Mouse (Mus musculus): ENCODE measurements around the gene Polr2g. TPM values are rescaled to one million over a fixed set of nuclear protein-coding genes. Genes with fewer than 3 reads are reported as not detected.
"Not testable (repeated sequence)": the region's sequence is repeated elsewhere in the genome, so short reads cannot be mapped to it uniquely, and the experiment has no call there.

The Polr2g gene
- polyA plus RNA-seq, 1 experiment from 2014 or later, result 168 TPM

DNA sequence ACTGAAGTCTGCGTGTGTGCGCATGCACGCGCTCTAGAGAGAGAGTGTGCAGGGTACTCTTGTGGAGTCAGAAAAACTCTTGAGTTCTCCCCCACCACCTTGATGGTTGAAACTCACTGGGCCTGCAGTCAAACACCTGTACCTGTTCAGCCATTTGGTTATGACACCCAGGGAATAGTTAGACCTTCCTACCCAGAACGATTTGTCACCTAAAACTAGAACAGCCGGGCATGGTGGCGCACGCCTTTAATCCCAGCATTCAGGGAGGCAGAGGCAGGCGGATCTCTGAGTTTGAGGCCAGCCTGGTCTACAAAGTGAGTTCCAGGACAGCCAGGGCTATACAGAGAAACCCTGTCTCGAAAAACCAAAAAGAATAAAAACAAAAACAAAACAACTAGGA, 38.0 kb upstream of the Polr2g start:
- not testable (repeated sequence) for H3K9me3 ChIP-seq (ENCODE audit: low read length); H3K9ac ChIP-seq (replicated peaks; ENCODE audit: low read length); H3K27me3 ChIP-seq (ENCODE audit: insufficient read depth, low read length); ATAC-seq (ENCODE audit: low FRiP score, low TSS enrichment); H3K4me2 ChIP-seq (replicated peaks; ENCODE audit: low read depth, low read length); H3K27ac ChIP-seq (ENCODE audit: low read length); H3K4me3 ChIP-seq (ENCODE audit: low read length)
- Histone ChIP-seq H3K4me1 (ENCODE audit: insufficient read depth, low read length) (peaks cover 32% of the 10 kb centered on the region), H3K36me3 (ENCODE audit: insufficient read depth, low read length) (peaks cover 45% of the 10 kb centered on the region)
- 97% methylated on average over 10 of the region's 10 CpGs for WGBS

DNA sequence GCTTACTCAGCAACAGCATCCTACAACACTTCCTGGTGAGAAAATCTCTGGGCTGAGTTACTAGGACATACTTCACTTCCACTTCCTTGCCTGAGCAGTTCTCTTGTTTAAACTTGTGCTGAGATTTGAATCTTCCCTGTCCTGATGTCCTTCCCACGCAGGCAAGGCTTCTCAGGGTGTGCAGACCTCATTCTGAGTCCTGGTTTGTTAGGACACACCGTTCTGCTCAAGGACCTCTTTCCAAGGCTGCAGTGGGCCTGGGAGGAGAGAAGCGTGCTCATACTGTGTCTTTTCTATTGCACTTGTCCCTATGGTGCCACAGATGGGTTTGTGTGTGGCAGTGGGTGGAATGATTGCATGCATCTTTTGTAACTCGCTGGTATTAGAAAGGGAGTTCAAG, 34.6 kb upstream of the Polr2g start:
- Histone ChIP-seq H3K27me3 (ENCODE audit: insufficient read depth, low read length) (no peaks in the 10 kb centered on the region), H3K9ac (replicated peaks; ENCODE audit: low read length) (no peak overlapping the region), H3K4me3 (ENCODE audit: low read length) (no peak overlapping the region), H3K9me3 (ENCODE audit: low read length) (no peaks in the 10 kb centered on the region), H3K36me3 (ENCODE audit: insufficient read depth, low read length) (peaks cover 77% of the 10 kb centered on the region), H3K4me2 (replicated peaks; ENCODE audit: low read depth, low read length) (no peak overlapping the region), H3K4me1 (ENCODE audit: insufficient read depth, low read length) (peaks cover under 1% of the 10 kb centered on the region), H3K27ac (ENCODE audit: low read length) (no peak overlapping the region)
- ATAC-seq (ENCODE audit: low FRiP score, low TSS enrichment), result no peak
- 88% methylated on average over 4 of the region's 4 CpGs for WGBS

DNA sequence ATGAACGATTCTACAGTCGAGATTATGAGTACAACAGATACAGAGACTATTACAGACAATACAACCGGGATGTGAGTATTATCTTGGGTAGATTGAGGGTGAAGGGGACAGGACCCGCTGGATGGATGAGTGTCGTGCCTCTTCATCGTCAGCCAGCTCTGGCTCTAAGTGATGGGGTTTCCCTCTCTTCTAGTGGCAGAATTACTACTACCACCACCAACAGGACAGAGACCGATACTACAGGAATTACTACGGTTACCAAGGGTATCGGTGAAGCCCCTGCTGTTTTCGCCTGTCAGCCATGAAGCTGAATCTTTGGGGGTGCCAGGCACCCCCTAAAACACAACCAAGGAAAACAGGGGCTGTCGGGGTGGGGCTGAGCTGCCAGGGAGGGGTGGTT, 32.9 kb upstream of the Polr2g start:
- no peak overlapping the region for H3K4me2 ChIP-seq (replicated peaks; ENCODE audit: low read depth, low read length)
- ATAC-seq (ENCODE audit: low FRiP score, low TSS enrichment), result no peak

DNA sequence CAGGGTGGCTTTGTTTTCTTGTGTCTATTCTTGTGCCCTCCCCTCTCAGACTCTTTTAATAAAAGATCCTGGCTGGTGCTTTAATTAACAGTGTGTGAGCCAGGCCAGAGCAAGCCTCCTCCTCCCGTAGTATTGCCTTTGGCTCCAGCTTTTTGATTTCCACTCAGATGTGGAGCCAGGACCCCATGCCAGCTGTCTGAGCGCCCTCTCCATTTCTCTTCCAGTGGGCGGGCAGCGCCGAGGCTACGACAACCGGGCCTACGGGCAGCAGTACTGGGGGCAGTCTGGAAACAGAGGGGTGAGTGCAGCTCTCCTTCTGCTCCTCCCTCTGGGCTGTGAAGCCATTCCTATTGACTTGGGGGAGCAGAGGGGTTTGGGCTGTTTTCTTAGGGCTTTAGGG, 32.3 kb upstream of the Polr2g start:
- no peak for ATAC-seq (ENCODE audit: low FRiP score, low TSS enrichment)
- Histone ChIP-seq H3K27ac (ENCODE audit: low read length) (no peak overlapping the region), H3K4me1 (ENCODE audit: insufficient read depth, low read length) (no peaks in the 10 kb centered on the region), H3K9ac (replicated peaks; ENCODE audit: low read length) (no peak overlapping the region), H3K9me3 (ENCODE audit: low read length) (no peaks in the 10 kb centered on the region), H3K36me3 (ENCODE audit: insufficient read depth, low read length) (peaks cover 92% of the 10 kb centered on the region), H3K4me3 (ENCODE audit: low read length) (no peak overlapping the region), H3K27me3 (ENCODE audit: insufficient read depth, low read length) (no peaks in the 10 kb centered on the region), H3K4me2 (replicated peaks; ENCODE audit: low read depth, low read length) (no peak overlapping the region)
- 93% methylated on average over 8 of the region's 8 CpGs for WGBS

More for the DNA sequence above, 32.9 kb upstream of the Polr2g start:
- Histone ChIP-seq H3K27ac (ENCODE audit: low read length) (no peak overlapping the region), H3K27me3 (ENCODE audit: insufficient read depth, low read length) (no peaks in the 10 kb centered on the region), H3K9ac (replicated peaks; ENCODE audit: low read length) (no peak overlapping the region), H3K4me1 (ENCODE audit: insufficient read depth, low read length) (no peaks in the 10 kb centered on the region), H3K36me3 (ENCODE audit: insufficient read depth, low read length) (peaks cover 91% of the 10 kb centered on the region), H3K4me3 (ENCODE audit: low read length) (no peak overlapping the region), H3K9me3 (ENCODE audit: low read length) (no peaks in the 10 kb centered on the region)
- WGBS, result 86% methylated on average over 11 of the region's 11 CpGs

DNA sequence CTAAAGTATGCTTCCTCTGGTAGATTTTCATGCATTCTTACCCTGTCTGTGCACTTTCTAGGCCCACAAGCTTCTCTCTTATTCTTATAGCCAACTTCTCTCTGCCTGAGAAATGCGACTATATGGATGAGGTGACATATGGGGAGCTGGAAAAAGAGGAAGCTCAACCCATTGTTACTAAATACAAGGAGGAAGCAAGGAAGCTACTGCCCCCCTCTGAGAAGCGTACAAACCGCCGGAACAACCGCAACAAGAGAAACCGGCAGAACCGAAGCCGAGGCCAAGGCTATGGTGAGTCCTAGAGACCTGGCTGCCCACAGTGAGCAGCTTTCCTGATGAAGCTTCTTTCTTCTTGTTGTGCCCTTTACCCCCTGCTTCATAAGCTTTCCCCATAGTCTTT, 31.3 kb upstream of the Polr2g start, which contains the start of gene AC129217.1:
TSS of gene AC129217.1 (plus strand) at position 114 of the 400 bp plus-strand sequence.
- Histone ChIP-seq H3K36me3 (ENCODE audit: insufficient read depth, low read length) (peaks cover 91% of the 10 kb centered on the region), H3K4me1 (ENCODE audit: insufficient read depth, low read length) (no peaks in the 10 kb centered on the region), H3K4me3 (ENCODE audit: low read length) (no peak within 1 kb of the TSS), H3K27me3 (ENCODE audit: insufficient read depth, low read length) (no peaks in the 10 kb centered on the region), H3K9me3 (ENCODE audit: low read length) (no peaks in the 10 kb centered on the region), H3K27ac (ENCODE audit: low read length) (no peak within 1 kb of the TSS), H3K4me2 (replicated peaks; ENCODE audit: low read depth, low read length) (no peak within 1 kb of the TSS), H3K9ac (replicated peaks; ENCODE audit: low read length) (no peak within 1 kb of the TSS)
- no peak for ATAC-seq (ENCODE audit: low FRiP score, low TSS enrichment)
- WGBS, result 94% methylated on average over 8 of the region's 8 CpGs

DNA sequence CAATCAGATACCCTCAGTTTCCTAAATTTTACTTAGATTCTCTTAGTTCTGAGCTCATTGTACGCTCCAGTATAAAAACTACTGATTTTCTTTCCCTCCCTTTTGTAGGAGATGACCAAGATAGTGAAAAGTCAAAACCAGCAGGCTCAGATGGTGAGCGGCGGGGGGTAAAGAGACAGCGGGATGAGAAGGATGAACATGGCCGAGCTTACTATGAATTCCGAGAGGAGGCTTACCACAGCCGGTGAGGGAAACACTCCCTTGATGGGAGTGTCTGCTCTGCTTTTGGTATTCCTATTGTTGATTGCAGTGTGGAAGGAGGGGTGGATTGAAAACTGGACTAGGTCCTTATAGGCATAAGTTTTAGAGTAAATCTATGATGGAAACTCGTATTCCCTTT, 24.3 kb upstream of the Polr2g start:
- no peaks in the 10 kb centered on the region for H3K9me3 ChIP-seq (ENCODE audit: low read length)
- peaks cover 43% of the 10 kb centered on the region for H3K36me3 ChIP-seq (ENCODE audit: insufficient read depth, low read length)
- H3K4me1 ChIP-seq (ENCODE audit: insufficient read depth, low read length), result peaks cover 21% of the 10 kb centered on the region
- H3K4me3 ChIP-seq (ENCODE audit: low read length), result peak overlapping the region; percentile 100
- 68% methylated on average over 8 of the region's 8 CpGs for WGBS
- H3K27me3 ChIP-seq (ENCODE audit: insufficient read depth, low read length), result no peaks in the 10 kb centered on the region
- peak overlapping the region; percentile 88 for H3K4me2 ChIP-seq (replicated peaks; ENCODE audit: low read depth, low read length)
- H3K9ac ChIP-seq (replicated peaks; ENCODE audit: low read length), result 0 out of 2 replicates have a peak overlapping the region, but pooled peaks have one; percentile 46
- ATAC-seq (ENCODE audit: low FRiP score, low TSS enrichment), result no peak
- H3K27ac ChIP-seq (ENCODE audit: low read length), result no peak overlapping the region

DNA sequence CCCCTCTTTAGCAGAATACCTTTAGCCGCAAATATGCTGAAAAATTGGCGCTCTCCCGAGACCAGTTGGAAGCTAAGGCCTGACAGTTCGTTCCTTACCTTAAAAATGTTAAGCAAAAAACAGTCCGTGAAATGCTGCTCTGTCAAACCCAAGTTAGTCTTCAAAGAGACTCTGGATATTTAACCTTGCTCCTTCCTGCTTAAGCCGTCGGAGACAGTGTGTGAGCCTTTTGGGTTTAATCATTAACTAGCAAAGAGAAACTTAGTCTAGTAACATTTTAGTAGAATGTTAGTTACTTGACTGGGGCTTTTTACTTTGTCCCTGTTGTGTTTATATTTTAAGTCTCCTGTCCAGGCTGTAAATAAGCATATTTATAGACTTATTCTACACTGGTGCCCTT, 22.8 kb upstream of the Polr2g start:
- peak overlapping the region; percentile 98 for H3K9ac ChIP-seq (replicated peaks; ENCODE audit: low read length)
- H3K9me3 ChIP-seq (ENCODE audit: low read length), result no peaks in the 10 kb centered on the region
- no peak for ATAC-seq (ENCODE audit: low FRiP score, low TSS enrichment)
- H3K4me3 ChIP-seq (ENCODE audit: low read length), result peak overlapping the region; percentile 100
- H3K4me1 ChIP-seq (ENCODE audit: insufficient read depth, low read length), result peaks cover 35% of the 10 kb centered on the region
- H3K36me3 ChIP-seq (ENCODE audit: insufficient read depth, low read length), result peaks cover 39% of the 10 kb centered on the region
- peak overlapping the region; percentile 100 for H3K27ac ChIP-seq (ENCODE audit: low read length)
- H3K27me3 ChIP-seq (ENCODE audit: insufficient read depth, low read length), result no peaks in the 10 kb centered on the region
- under 1% methylated on average over 7 of the region's 7 CpGs for whole genome bisulfite sequencing
- peak overlapping the region; percentile 88 for H3K4me2 ChIP-seq (replicated peaks; ENCODE audit: low read depth, low read length)

DNA sequence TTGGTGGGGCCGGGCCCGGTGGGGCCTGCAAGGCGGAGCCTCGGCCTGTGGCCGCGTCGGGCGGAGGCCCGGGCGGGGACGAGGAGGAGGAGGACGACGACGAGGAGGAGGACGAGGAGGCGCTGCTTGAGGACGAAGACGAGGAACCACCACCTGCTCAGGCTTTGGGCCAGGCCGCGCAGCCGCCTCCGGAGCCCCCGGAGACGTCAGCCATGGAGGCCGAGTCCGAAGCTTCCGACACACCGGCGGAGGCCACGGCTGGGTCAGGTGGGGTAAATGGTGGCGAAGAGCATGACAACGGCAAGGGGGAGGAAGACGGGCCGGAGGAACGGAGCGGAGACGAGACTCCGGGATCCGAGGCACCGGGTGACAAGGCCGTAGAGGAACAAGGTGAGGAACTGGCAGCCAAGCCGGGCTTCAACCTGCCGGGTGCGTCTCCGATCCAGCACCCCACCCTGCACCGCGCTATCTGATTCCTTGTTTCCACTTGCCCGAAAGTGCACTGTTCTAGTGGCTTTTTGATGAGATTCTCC, 22.1 kb upstream of the Polr2g start:
- ATAC-seq (ENCODE audit: low FRiP score, low TSS enrichment), result peak; percentile 9; the same call in 1 of the 2 replicates
- H3K27me3 ChIP-seq (ENCODE audit: insufficient read depth, low read length), result no peaks in the 10 kb centered on the region
- no peaks in the 10 kb centered on the region for H3K9me3 ChIP-seq (ENCODE audit: low read length)
- H3K4me1 ChIP-seq (ENCODE audit: insufficient read depth, low read length), result peaks cover 39% of the 10 kb centered on the region
- peak overlapping the region; percentile 100 for H3K4me3 ChIP-seq (ENCODE audit: low read length)
- under 1% methylated on average over 41 of the region's 48 CpGs for WGBS
- H3K4me2 ChIP-seq (replicated peaks; ENCODE audit: low read depth, low read length), result peak overlapping the region; percentile 88
- H3K27ac ChIP-seq (ENCODE audit: low read length), result peak overlapping the region; percentile 100
- peak overlapping the region; percentile 98 for H3K9ac ChIP-seq (replicated peaks; ENCODE audit: low read length)
- H3K36me3 ChIP-seq (ENCODE audit: insufficient read depth, low read length), result peaks cover 34% of the 10 kb centered on the region

DNA sequence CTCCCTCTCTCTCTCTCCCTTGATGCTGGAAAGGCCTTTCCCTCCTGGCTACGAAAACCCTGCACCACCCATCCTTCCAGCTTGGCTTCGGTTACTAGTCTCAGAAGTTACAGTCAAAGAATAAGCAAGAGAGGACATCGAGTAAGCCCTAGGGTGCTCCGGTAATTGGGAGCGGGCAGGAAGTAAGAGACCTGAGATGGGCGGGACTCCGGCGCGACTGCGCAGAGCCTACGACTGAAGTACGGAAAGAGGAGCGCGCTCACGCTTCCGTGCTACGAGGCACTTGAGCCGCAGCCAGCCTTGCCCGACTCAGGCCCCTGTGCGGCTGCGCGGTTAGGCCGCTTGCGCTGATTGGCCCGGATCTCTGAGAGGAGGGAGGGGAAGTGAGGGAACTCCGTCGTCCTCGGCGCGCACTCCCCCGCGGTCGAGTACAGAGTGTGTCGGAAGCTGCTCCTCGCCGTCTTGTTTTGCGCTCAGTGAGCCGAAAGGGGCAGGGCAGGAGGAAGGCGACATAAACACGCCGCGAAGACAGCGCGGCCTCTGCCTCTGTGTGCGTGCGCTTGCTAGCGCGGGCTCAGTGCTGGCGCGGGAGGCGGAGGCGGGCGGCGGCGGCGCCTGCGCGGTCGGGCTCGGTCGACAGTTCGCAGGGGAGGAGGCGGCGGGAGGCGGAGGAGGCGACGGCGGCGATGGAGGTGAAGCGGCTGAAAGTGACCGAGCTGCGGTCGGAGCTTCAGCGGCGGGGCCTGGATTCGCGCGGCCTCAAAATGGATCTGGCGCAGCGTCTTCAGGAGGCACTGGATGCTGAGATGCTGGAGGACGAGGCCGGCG, 21.4 kb upstream of the Polr2g start, which contains the start of gene Hnrnpul2:
TSS of gene Hnrnpul2 (plus strand) at position 415 of the 828 bp plus-strand sequence.
- ATAC-seq (ENCODE audit: low FRiP score, low TSS enrichment), result peak; percentile 97
- Histone ChIP-seq H3K9ac (replicated peaks; ENCODE audit: low read length) (peak within 1 kb of the TSS; percentile 98), H3K9me3 (ENCODE audit: low read length) (no peaks in the 10 kb centered on the region), H3K27me3 (ENCODE audit: insufficient read depth, low read length) (no peaks in the 10 kb centered on the region), H3K4me2 (replicated peaks; ENCODE audit: low read depth, low read length) (peak within 1 kb of the TSS; percentile 88), H3K4me1 (ENCODE audit: insufficient read depth, low read length) (peaks cover 42% of the 10 kb centered on the region), H3K36me3 (ENCODE audit: insufficient read depth, low read length) (peaks cover 30% of the 10 kb centered on the region), H3K4me3 (ENCODE audit: low read length) (peak within 1 kb of the TSS; percentile 100), H3K27ac (ENCODE audit: low read length) (peak within 1 kb of the TSS; percentile 100)
- under 1% methylated on average over 66 of the region's 83 CpGs for WGBS
